Mouse (Mus musculus): ENCODE results near the gene Asb18. TPM values are rescaled to one million over a fixed set of nuclear protein-coding genes. Genes with fewer than 3 reads are reported as not detected.

Asb18 gene
- polyA plus RNA-seq, 1 experiment from 2014 or later: not detected

GRCm38 (mm10) chr1:89941701-89942381 lies 72.6 kb downstream of the Asb18 start:
- peaks cover 8% of the 10 kb centered on the region for H3K4me1 ChIP-seq (replicated peaks)
- H3K9me3 ChIP-seq (replicated peaks): no peaks in the 10 kb centered on the region
- no peaks in the 10 kb centered on the region for H3K36me3 ChIP-seq
- H3K4me2 ChIP-seq: peak overlapping the region; percentile 41; the same call in 1 of the 2 replicates
- under 1% methylated on average over 40 of the region's 40 CpGs for WGBS (ENCODE audit: insufficient replicate concordance)
- H3K27ac ChIP-seq: no peak overlapping the region
- DNase-seq: no peak
- H3K4me3 ChIP-seq (replicated peaks): peak overlapping the region; percentile 24
- peaks cover 87% of the 10 kb centered on the region for H3K27me3 ChIP-seq
- ATAC-seq (ENCODE audit: low read depth): no peak
- no peak overlapping the region for H3K9ac ChIP-seq

GRCm38 (mm10) chr1:89940961-89941524 lies 73.4 kb downstream of the Asb18 start:
- peaks cover 94% of the 10 kb centered on the region for H3K27me3 ChIP-seq
- 22% methylated on average over 15 of the region's 15 CpGs for WGBS (ENCODE audit: insufficient replicate concordance)
- no peak overlapping the region for H3K27ac ChIP-seq
- no peak overlapping the region for H3K4me3 ChIP-seq (replicated peaks)
- H3K9ac ChIP-seq: no peak overlapping the region
- peaks cover 8% of the 10 kb centered on the region for H3K4me1 ChIP-seq (replicated peaks)
- H3K36me3 ChIP-seq: no peaks in the 10 kb centered on the region
- ATAC-seq (ENCODE audit: low read depth) (no peak), DNase-seq (no peak)
- H3K4me2 ChIP-seq: no peak overlapping the region
- H3K9me3 ChIP-seq (replicated peaks): no peaks in the 10 kb centered on the region

- Histone ChIP-seq H3K4me3 (replicated peaks) (peak overlapping the region; percentile 14; the same call in 1 of the 2 replicates), H3K4me2 (peak overlapping the region; percentile 38), H3K9ac (no peak overlapping the region), H3K4me1 (replicated peaks) (peaks cover 8% of the 10 kb centered on the region), H3K27me3 (peaks cover 97% of the 10 kb centered on the region), H3K36me3 (no peaks in the 10 kb centered on the region), H3K9me3 (replicated peaks) (no peaks in the 10 kb centered on the region), H3K27ac (no peak overlapping the region)
- peak; percentile 65 for DNase-seq
- no peak for ATAC-seq (ENCODE audit: low read depth)
- 5% methylated on average over 34 of the region's 34 CpGs for WGBS (ENCODE audit: insufficient replicate concordance)
Observed at GRCm38 (mm10) chr1:89939981-89940726, 74.3 kb downstream of the Asb18 start.

GRCm38 (mm10) chr1:89939596-89939960 lies 74.9 kb downstream of the Asb18 start:
- 19% methylated on average over 16 of the region's 16 CpGs for whole genome bisulfite sequencing (ENCODE audit: insufficient replicate concordance)
- no peak overlapping the region for H3K9ac ChIP-seq
- DNase-seq (no peak), ATAC-seq (ENCODE audit: low read depth) (no peak)
- H3K27me3 ChIP-seq: peaks cover 99% of the 10 kb centered on the region
- no peaks in the 10 kb centered on the region for H3K36me3 ChIP-seq
- H3K27ac ChIP-seq: no peak overlapping the region
- H3K9me3 ChIP-seq (replicated peaks): no peaks in the 10 kb centered on the region
- peaks cover 8% of the 10 kb centered on the region for H3K4me1 ChIP-seq (replicated peaks)
- no peak overlapping the region for H3K4me3 ChIP-seq (replicated peaks)
- H3K4me2 ChIP-seq: peak overlapping the region; percentile 38; the same call in 1 of the 2 replicates

- DNase-seq: no peak
- H3K27me3 ChIP-seq: peaks cover 99% of the 10 kb centered on the region
Observed at GRCm38 (mm10) chr1:89938884-89939595, 75.4 kb downstream of the Asb18 start.

GRCm38 (mm10) chr1:89935493-89936348 lies 78.7 kb downstream of the Asb18 start:
- Histone ChIP-seq H3K4me2 (no peak overlapping the region), H3K27ac (no peak overlapping the region), H3K4me1 (replicated peaks) (peaks cover 13% of the 10 kb centered on the region), H3K9ac (no peak overlapping the region), H3K9me3 (replicated peaks) (no peaks in the 10 kb centered on the region), H3K36me3 (no peaks in the 10 kb centered on the region), H3K4me3 (replicated peaks) (no peak overlapping the region), H3K27me3 (peaks cover 99% of the 10 kb centered on the region)
- ATAC-seq (ENCODE audit: low read depth) (no peak), DNase-seq (no peak)
- 9% methylated on average over 29 of the region's 29 CpGs for WGBS (ENCODE audit: insufficient replicate concordance)

More at GRCm38 (mm10) chr1:89938884-89939595, 75.4 kb downstream of the Asb18 start:
- H3K4me2 ChIP-seq: no peak overlapping the region
- no peaks in the 10 kb centered on the region for H3K36me3 ChIP-seq
- ATAC-seq (ENCODE audit: low read depth): no peak
- H3K27ac ChIP-seq: no peak overlapping the region
- peaks cover 8% of the 10 kb centered on the region for H3K4me1 ChIP-seq (replicated peaks)
- 21% methylated on average over 16 of the region's 16 CpGs for WGBS (ENCODE audit: insufficient replicate concordance)
- no peaks in the 10 kb centered on the region for H3K9me3 ChIP-seq (replicated peaks)
- H3K4me3 ChIP-seq (replicated peaks): no peak overlapping the region
- no peak overlapping the region for H3K9ac ChIP-seq

- peaks cover 100% of the 10 kb centered on the region for H3K27me3 ChIP-seq
- ATAC-seq (ENCODE audit: low read depth) (no peak), DNase-seq (no peak)
- no peak overlapping the region for H3K4me2 ChIP-seq
- WGBS (ENCODE audit: insufficient replicate concordance): 39% methylated on average over 19 of the region's 19 CpGs
- H3K9me3 ChIP-seq (replicated peaks): no peaks in the 10 kb centered on the region
- H3K4me1 ChIP-seq (replicated peaks): peaks cover 18% of the 10 kb centered on the region
- no peak overlapping the region for H3K4me3 ChIP-seq (replicated peaks)
- H3K27ac ChIP-seq: no peak overlapping the region
- no peaks in the 10 kb centered on the region for H3K36me3 ChIP-seq
- H3K9ac ChIP-seq: no peak overlapping the region
Observed at GRCm38 (mm10) chr1:89934316-89935260, 79.9 kb downstream of the Asb18 start.

GRCm38 (mm10) chr1:89933786-89934185 lies 80.7 kb downstream of the Asb18 start:
- H3K27me3 ChIP-seq: peaks cover 100% of the 10 kb centered on the region
- H3K36me3 ChIP-seq: no peaks in the 10 kb centered on the region
- no peak overlapping the region for H3K4me3 ChIP-seq (replicated peaks)
- DNase-seq: no peak
- no peak overlapping the region for H3K9ac ChIP-seq
- no peak for ATAC-seq (ENCODE audit: low read depth)
- H3K9me3 ChIP-seq (replicated peaks): no peaks in the 10 kb centered on the region
- H3K4me2 ChIP-seq: no peak overlapping the region
- no peak overlapping the region for H3K27ac ChIP-seq
- 26% methylated on average over 21 of the region's 21 CpGs for WGBS (ENCODE audit: insufficient replicate concordance)
- peaks cover 18% of the 10 kb centered on the region for H3K4me1 ChIP-seq (replicated peaks)

GRCm38 (mm10) chr1:89933028-89933427 lies 81.4 kb downstream of the Asb18 start:
- Histone ChIP-seq H3K27me3 (peaks cover 100% of the 10 kb centered on the region), H3K9ac (no peak overlapping the region), H3K36me3 (no peaks in the 10 kb centered on the region), H3K4me3 (replicated peaks) (no peak overlapping the region), H3K9me3 (replicated peaks) (no peaks in the 10 kb centered on the region), H3K4me1 (replicated peaks) (peaks cover 18% of the 10 kb centered on the region), H3K27ac (no peak overlapping the region), H3K4me2 (no peak overlapping the region)
- 43% methylated on average over 6 of the region's 6 CpGs for WGBS (ENCODE audit: insufficient replicate concordance)
- no peak for DNase-seq
- ATAC-seq (ENCODE audit: low read depth): no peak

GRCm38 (mm10) chr1:89932616-89933015 lies 81.8 kb downstream of the Asb18 start:
- no peak for ATAC-seq (ENCODE audit: low read depth)
- Histone ChIP-seq H3K9me3 (replicated peaks) (no peaks in the 10 kb centered on the region), H3K4me3 (replicated peaks) (no peak overlapping the region), H3K4me1 (replicated peaks) (peaks cover 20% of the 10 kb centered on the region), H3K9ac (no peak overlapping the region), H3K27me3 (peaks cover 100% of the 10 kb centered on the region), H3K4me2 (no peak overlapping the region), H3K36me3 (no peaks in the 10 kb centered on the region), H3K27ac (no peak overlapping the region)
- no peak for DNase-seq
- 27% methylated on average over 16 of the region's 16 CpGs for WGBS (ENCODE audit: insufficient replicate concordance)
